Comparison of ENCODE assay signal across 8 mouse cellular contexts in genomic region chr4:139624706-139625105, GRCm38 (mm10). TPM values are rescaled to one million over a fixed set of nuclear protein-coding genes. Genes with fewer than 3 reads are reported as not detected.
DNase-seq lines count a peak whose midpoint lies in the region; ATAC-seq and TF ChIP-seq lines count a peak whose summit lies in the region.

No protein-coding gene starts in this region.

- no peak for ATAC-seq in limb, embryonic 14.5 days (ENCODE audit: low FRiP score, low read depth)
- ATAC-seq in neural tube, embryonic 14.5 days (ENCODE audit: low read depth), result no peak

- peaks cover 12% of the 10 kb centered on the region for H3K4me1 ChIP-seq in limb, embryonic 14.5 days (ENCODE audit: control insufficient read depth, insufficient read depth, low read length)
- peaks cover 12% of the 10 kb centered on the region for H3K4me1 ChIP-seq in neural tube, embryonic 14.5 days (ENCODE audit: control insufficient read depth, insufficient read depth, low read length)

- no peak overlapping the region for H3K4me3 ChIP-seq in limb, embryonic 14.5 days (replicated peaks; ENCODE audit: low read length)
- H3K4me3 ChIP-seq in neural tube, embryonic 14.5 days (ENCODE audit: low read depth, low read length), result no peak overlapping the region

- H3K27me3 ChIP-seq in limb, embryonic 14.5 days (ENCODE audit: control insufficient read depth, insufficient read depth, low read length), result no peaks in the 10 kb centered on the region
- no peaks in the 10 kb centered on the region for H3K27me3 ChIP-seq in neural tube, embryonic 14.5 days (ENCODE audit: control insufficient read depth, insufficient read depth, low read length)

- 69% methylated on average over 10 of the region's 10 CpGs for WGBS in limb, embryonic 14.5 days
- 77% methylated on average over 10 of the region's 10 CpGs for WGBS in neural tube, embryonic 14.5 days

- peak; percentile 52 for DNase-seq in layer of hippocampus, adult 11-12 months (ENCODE audit: low spot score)
- no peak for DNase-seq in layer of hippocampus, adult 9-10 months (ENCODE audit: low spot score)
- peak; percentile 36 for DNase-seq in fat pad, adult 2 months (ENCODE audit: extremely low read depth, low read depth, low spot score)
- no peak for DNase-seq in limb, embryonic 14.5 days (ENCODE audit: low spot score)
- no peak for DNase-seq in thymus, postnatal 36 days
- DNase-seq in natural killer cell, adult 2 months (ENCODE audit: low spot score in 2 of 2), result no peak
- no peak for DNase-seq in right cerebral cortex, adult 18-20 months

- TF ChIP-seq POLR2A in limb, embryonic 14.5 days (IDR thresholded peaks at IDR 0.05; ENCODE audit: borderline replicate concordance, extremely low read depth, insufficient read depth, insufficient read length), result no peak

- 0 out of 2 replicates have a peak overlapping the region, but pooled peaks have one; percentile 16 for H3K9ac ChIP-seq in limb, embryonic 14.5 days (ENCODE audit: low read depth, low read length, severe bottlenecking)
- no peak overlapping the region for H3K9ac ChIP-seq in neural tube, embryonic 14.5 days (replicated peaks; ENCODE audit: low read depth, low read length)

- H3K4me2 ChIP-seq in limb, embryonic 14.5 days (replicated peaks; ENCODE audit: low read depth, low read length, severe bottlenecking), result no peak overlapping the region
- H3K4me2 ChIP-seq in neural tube, embryonic 14.5 days (ENCODE audit: low read depth, low read length), result peak overlapping the region; percentile 7; the same call in 1 of the 2 replicates

- no peaks in the 10 kb centered on the region for H3K9me3 ChIP-seq in limb, embryonic 14.5 days (ENCODE audit: control insufficient read depth, low read length)
- H3K9me3 ChIP-seq in neural tube, embryonic 14.5 days (ENCODE audit: control insufficient read depth, low read length), result no peaks in the 10 kb centered on the region

- H3K27ac ChIP-seq in limb, embryonic 14.5 days (replicated peaks; ENCODE audit: low read depth, low read length), result no peak overlapping the region
- no peak overlapping the region for H3K27ac ChIP-seq in neural tube, embryonic 14.5 days (ENCODE audit: low read depth, low read length)

- no peaks in the 10 kb centered on the region for H3K36me3 ChIP-seq in limb, embryonic 14.5 days (ENCODE audit: control insufficient read depth, insufficient read depth, low read length)
- no peaks in the 10 kb centered on the region for H3K36me3 ChIP-seq in neural tube, embryonic 14.5 days (ENCODE audit: control insufficient read depth, insufficient read depth, low read length)

RNA-seq across cellular contexts. Expression of gene Aldh4a1, which starts 2.0 kb away (rescaled TPM):
- polyA plus RNA-seq in limb, embryonic 14.5 days (2012; rRNA removed), result 21.9 and 25.6 TPM in 2 replicates
- polyA plus RNA-seq in limb, embryonic 14.5 days (2014; fragmentation: Nextera tagmentation; extraction: Ambion mirVana), result 21.9 and 23.0 TPM in 2 replicates
- 13.5 and 21.7 TPM in 2 replicates for polyA plus RNA-seq in neural tube, embryonic 14.5 days (2014; fragmentation: Nextera tagmentation; extraction: Ambion mirVana)

RNA-seq across cellular contexts. Expression of gene Gm21969, which starts 21.7 kb away (rescaled TPM):
- polyA plus RNA-seq in limb, embryonic 14.5 days (2012; rRNA removed), result 0.03 TPM in 1 of 2 replicates, not detected in the other
- not detected in 2 replicates for polyA plus RNA-seq in limb, embryonic 14.5 days (2014; fragmentation: Nextera tagmentation; extraction: Ambion mirVana)
- not detected in 2 replicates for polyA plus RNA-seq in neural tube, embryonic 14.5 days (2014; fragmentation: Nextera tagmentation; extraction: Ambion mirVana)

RNA-seq across cellular contexts. Expression of gene Tas1r2, which starts 28.6 kb away (rescaled TPM):
- polyA plus RNA-seq in limb, embryonic 14.5 days (2012; rRNA removed), result 0.04 and 0.05 TPM in 2 replicates
- not detected in 2 replicates for polyA plus RNA-seq in limb, embryonic 14.5 days (2014; fragmentation: Nextera tagmentation; extraction: Ambion mirVana)
- polyA plus RNA-seq in neural tube, embryonic 14.5 days (2014; fragmentation: Nextera tagmentation; extraction: Ambion mirVana), result not detected in 2 replicates

Comparison
In these comparisons a context has a peak if more than half of its experiments do, and no peak if none do; other contexts are left out.
1. DNase-seq: peak in layer of hippocampus, adult 11-12 months (single experiment) and fat pad, adult 2 months (single experiment); none in layer of hippocampus, adult 9-10 months (single experiment), limb, embryonic 14.5 days (single experiment), thymus, postnatal 36 days (0 of 2), natural killer cell, adult 2 months (0 of 2) and right cerebral cortex, adult 18-20 months (single experiment).